Mouse (Mus musculus): ENCODE results near the gene Pnma1.

DNA sequence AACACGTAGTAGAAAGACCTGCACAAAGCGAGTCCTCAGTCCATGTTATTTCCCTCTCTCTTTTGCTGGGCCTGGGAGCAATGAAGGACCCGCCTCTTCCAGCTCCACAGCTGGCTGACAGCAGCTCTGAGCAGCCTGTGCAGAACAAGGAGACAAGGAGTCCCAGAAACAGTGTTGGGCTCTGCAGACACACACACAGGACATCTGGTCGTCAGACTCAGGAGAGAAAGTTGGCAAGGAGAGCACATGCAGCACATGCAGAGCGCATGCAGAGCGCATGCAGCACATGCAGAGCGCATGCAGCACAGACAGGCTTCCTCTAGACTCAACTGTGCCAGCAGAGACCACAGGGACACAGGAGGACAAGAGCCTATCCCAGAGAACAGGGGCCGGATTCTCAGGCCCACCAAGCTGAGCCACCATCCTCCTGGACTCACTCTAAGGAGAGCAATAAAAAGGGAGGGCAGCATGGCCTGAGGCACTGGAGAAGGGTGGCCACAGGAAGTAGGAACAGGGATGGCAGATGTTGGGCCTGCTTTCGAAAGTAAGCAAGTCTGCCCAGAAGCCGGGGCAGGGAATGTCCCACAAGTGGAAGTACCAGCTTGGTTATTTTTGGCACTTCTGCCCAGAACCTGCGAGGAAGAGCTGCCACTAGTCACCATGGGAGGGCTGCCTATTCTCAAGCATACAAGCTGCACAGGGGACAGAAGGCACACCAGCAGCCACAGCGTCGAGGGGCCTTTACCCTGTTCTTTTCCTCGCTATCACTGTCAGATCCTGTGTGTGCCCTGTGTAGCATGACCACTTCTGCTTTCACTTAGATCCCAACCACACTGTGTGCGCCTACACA, 39.7 kb upstream of the Pnma1 start:
- TF ChIP-seq CTCF (IDR thresholded peaks at IDR 0.05; ENCODE audit: extremely low read depth, insufficient read depth, insufficient read length, insufficient replicate concordance) (no peak), POLR2A (IDR thresholded peaks at IDR 0.05; ENCODE audit: low read depth, low read length) (no peak)
